Mouse (Mus musculus): Measurements from ENCODE around the gene Cyp2d40.
A peak's percentile ranks its signal among the peaks of the same experiment; 100 is the strongest.
"Not testable (repeated sequence)": the region's sequence is repeated elsewhere in the genome, so short reads cannot be mapped to it uniquely, and the experiment has no call there.

The Cyp2d40 gene

DNA sequence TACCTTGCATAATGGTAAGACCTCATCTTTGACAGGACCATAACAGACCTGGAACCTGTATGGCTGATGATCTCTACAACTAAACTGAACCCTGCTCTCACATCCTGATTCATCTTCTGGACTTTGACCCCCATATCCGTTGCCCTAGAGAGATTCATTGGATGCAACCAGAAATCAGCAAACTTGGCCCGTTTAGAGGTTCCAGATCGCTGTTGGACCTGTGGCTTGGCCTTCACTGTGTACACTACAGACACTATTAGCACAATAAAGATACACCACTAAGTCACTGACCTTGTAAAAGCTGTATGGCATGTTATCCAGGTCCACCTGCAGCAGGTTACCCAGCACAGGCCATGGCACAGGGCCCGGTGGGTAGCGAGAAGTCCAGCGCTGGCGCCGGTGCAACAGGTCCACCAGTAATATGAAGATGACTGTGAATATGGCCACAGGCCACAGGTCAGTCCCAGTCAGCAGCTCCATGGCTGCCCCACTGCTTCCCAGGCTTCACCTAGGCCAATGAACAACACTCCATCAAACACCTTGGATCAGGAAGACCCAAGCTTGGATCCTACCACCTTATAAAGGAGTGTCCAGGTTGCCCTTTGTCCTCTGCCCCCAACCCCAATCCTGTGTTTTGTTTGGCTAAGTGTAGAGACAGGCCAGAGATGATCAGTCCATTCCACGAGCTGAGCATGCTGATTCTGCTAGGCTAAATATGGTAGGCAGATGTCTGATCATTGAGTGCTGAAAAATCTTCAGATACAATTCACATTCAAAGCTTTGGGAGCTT, at the start of gene Cyp2d40:
Gene Cyp2d40, minus strand, starts transcription at position 553 of the 790 bp plus-strand sequence.
- no peak for DNase-seq (ENCODE audit: low spot score in 2 of 2)

DNA sequence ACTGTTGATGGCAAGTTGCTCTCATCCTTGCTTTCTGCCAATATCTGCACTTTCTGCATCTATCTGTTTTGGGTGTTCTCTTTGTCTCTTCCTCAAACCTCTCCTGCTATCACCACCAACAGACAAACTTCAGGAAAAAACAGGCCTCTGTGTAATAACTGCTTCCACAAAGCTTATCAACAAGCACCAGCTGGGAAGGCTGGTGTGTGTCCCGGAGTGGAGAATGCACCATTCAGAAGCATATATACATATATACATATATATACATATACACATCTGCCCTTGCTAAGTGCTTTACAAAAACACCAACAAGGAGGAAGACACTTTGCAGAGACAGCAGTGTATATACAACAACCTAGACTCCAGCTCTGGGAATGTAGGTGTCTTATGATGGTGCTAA, 46.6 kb upstream of the Cyp2d40 start:
- no peak for DNase-seq (ENCODE audit: low spot score in 2 of 2)

GRCm38 (mm10) chr15:82809511-82809910, 45.5 kb upstream of the Cyp2d40 start:
- peak; percentile 41 to 67 for DNase-seq (ENCODE audit: low spot score in 2 of 2)

DNA sequence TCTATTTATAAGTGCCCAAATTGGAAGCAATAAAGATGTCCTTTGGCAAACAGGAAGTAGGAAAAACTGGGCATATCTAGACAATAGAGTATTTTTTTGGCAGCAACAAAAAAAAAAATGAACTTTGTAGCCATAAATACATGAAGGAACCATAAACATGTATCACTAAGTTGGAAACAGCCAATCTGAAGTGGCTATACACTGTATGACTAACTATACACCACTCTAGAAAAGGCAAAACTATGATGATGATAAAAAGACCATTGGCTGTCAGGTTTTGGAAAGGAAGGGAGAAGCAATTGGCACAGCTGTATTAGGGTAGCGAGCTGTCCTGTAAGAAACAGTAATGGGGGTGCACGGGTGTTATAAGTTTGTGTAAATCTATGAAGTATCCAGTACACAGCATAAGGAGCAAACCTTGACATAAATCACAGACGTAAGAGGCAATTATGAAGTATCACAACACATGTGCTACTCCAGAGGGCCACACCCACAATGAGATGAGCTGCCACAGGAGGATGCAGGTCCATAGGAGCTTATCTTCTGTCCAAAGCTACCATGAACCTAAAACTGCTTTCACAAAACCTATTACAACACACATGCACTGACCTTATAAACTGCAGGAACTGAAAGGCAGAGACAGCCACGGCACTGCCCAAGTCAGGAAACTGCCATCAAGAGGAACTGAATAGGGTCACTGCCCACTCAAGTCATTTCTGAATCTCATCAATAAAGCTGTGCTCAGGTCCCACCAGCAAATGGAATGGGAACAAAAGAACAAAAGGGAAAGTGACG, 43.2 kb upstream of the Cyp2d40 start:
- no peak for DNase-seq (ENCODE audit: low spot score in 2 of 2)

- peak; percentile 77 to 93 for DNase-seq (ENCODE audit: low spot score in 2 of 2)
Measured at GRCm38 (mm10) chr15:82804708-82805639, 41.0 kb upstream of the Cyp2d40 start.

GRCm38 (mm10) chr15:82795936-82796440, 32.0 kb upstream of the Cyp2d40 start:
- DNase-seq (ENCODE audit: low spot score in 2 of 2): no peak

GRCm38 (mm10) chr15:82794277-82794676, 30.3 kb upstream of the Cyp2d40 start, which contains the start of gene Cyp2d26:
Cyp2d26 (minus strand) TSS chr15:82794294.
- DNase-seq (ENCODE audit: low spot score in 2 of 2): no peak

DNA sequence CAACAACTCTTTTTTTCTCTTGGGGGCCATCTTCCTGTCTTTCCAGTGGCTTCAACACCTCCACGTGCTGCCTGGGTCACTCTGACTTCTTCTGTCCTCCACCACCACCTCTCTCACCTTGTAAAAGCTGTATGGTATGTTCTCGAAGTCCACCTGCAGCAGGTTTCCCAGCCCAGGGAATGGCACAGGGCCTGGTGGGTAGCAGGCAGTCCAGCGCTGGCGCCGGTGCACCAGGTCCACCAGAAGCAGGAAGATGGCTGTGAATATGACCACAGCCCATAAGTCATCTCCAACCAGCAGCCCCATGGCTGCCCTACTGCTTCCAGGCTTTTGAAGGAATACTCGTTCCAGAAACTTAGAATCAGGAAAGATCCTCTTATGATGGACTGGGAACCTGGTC, 29.9 kb upstream of the Cyp2d40 start:
- DNase-seq (ENCODE audit: low spot score in 2 of 2): no peak

GRCm38 (mm10) chr15:82793454-82793853, 29.5 kb upstream of the Cyp2d40 start:
- no peak for DNase-seq (ENCODE audit: low spot score in 2 of 2)

- DNase-seq (ENCODE audit: low spot score in 2 of 2): no peak
Measured at GRCm38 (mm10) chr15:82792566-82792965, 28.6 kb upstream of the Cyp2d40 start.

- no peak for DNase-seq (ENCODE audit: low spot score in 2 of 2)
Measured at GRCm38 (mm10) chr15:82784581-82784980, 20.6 kb upstream of the Cyp2d40 start.

DNA sequence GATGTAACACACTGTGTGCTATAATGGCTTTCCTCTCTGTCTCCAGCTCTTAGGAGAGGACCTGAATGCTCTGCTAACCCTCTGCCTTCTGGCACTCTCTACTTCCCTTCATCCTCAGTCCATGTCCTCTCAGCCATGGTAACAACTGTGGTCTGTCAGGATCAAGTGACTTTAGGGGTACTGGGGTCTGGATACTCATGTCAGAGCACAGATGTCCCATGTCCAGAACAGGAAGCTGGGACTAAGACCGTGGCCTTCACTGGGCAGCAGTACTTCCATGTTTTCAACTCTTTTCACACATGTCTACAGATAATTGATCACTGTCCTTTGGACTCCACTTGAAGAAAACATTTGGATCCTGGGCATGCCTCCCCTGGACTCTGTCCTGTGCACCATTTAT, 19.8 kb upstream of the Cyp2d40 start:
- no peak for DNase-seq (ENCODE audit: low spot score in 2 of 2)

- not testable (repeated sequence) for DNase-seq (ENCODE audit: low spot score in 2 of 2)
Measured at GRCm38 (mm10) chr15:82777856-82778255, 13.9 kb upstream of the Cyp2d40 start.

DNA sequence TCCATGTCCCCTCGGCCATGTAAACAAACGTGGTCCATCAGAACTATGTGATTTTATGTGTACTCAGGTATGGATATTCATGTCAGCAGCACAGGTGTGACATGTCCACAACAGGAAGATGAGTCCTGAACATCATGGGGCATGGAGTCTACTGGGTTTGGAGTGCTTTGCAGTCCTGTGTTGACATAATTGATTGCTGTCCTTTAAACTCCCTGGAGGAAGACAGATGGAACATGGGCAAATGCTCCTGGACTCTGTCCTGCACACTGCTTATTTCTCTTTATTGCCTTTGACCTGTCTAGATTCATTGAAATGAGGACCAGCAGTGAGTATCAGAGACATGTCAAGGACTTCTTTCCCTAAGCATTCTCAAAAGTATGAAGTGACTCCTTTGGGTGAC, 2.0 kb upstream of the Cyp2d40 start:
- no peak for DNase-seq (ENCODE audit: low spot score in 2 of 2)

GRCm38 (mm10) chr15:82764881-82765280, 898 bp upstream of the Cyp2d40 start:
- no peak for DNase-seq (ENCODE audit: low spot score in 2 of 2)

DNA sequence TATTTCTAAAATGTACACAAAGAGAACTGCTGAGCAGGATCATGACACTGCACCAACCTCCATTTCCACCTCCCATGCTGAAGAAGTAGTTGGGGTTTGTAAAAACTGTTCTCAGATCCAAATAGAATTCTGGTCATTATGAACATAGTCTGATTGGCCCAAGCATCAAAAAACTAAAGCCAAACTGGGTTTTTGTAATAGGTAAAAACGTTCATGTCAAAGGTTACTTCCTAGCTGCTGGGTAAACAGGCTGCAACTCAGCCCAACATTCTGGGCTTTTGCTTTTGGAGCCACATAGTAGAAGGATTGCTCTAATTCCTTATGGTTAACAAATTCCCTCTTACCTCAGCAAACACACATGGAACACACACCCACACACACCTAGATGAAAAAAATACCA, 15.8 kb downstream of the Cyp2d40 start:
- no peak for DNase-seq (ENCODE audit: low spot score in 2 of 2)

DNA sequence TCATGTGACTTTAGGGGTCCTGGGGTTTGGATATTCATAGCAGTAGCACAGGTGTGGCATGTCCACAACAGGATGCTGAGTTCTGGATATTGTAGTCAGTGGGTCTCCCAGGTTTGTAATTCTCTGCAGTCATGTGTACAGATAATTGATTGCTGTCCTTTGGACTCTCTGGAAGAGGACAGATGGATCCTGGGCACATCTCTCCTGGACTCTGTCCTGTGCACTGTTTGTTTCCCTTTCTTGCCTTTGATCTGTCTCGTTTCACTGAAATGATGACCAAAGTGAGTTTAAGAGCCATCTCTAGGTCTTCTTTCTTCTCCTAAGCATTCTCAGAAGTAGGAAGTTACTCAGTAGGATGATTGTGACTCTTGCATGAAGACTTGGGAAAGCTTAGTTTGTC, 16.5 kb downstream of the Cyp2d40 start:
- DNase-seq (ENCODE audit: low spot score in 2 of 2): no peak

- DNase-seq (ENCODE audit: low spot score in 2 of 2): not testable (repeated sequence)
Measured at GRCm38 (mm10) chr15:82733331-82733925, 30.6 kb downstream of the Cyp2d40 start.

Data from spleen, postnatal 4 days (tissue).